Mouse (Mus musculus) olfactory bulb, adult 2 months (tissue): ENCODE measurements at regions not wholly inside any gene's neighbourhood (a gene's known extent, or its start where the extent isn't known, plus 50 kb on each side); places are given as distances from the start of the nearest gene placed in this dataset.

ENCODE experiments used
- H3K27ac ChIP-seq: fragments of 200-500 bp; 2 replicates; pipeline ENCODE4 v1.5.1; 2012; ENCODE audit warnings: low read depth, low read length; ENCODE audit not compliant: insufficient read depth
- H3K4me1 ChIP-seq: fragments of 200-500 bp; 2 replicates; pipeline ENCODE4 v1.6.1; 2012; ENCODE audit warnings: low read length; ENCODE audit not compliant: control insufficient read depth, insufficient read depth
- H3K4me3 ChIP-seq: fragments of 200-500 bp; 2 replicates; pipeline ENCODE4 v1.5.1; 2012; ENCODE audit warnings: mild to moderate bottlenecking, low read depth, low read length, moderate library complexity; ENCODE audit not compliant: insufficient read depth
- CTCF ChIP-seq: fragments of 200-500 bp; IDR thresholded peaks from 2 replicates; pipeline ENCODE4 v1.5.1; 2012; ENCODE audit warnings: low read depth, mild to moderate bottlenecking, low read length, moderate library complexity; ENCODE audit not compliant: insufficient read depth
- POLR2A ChIP-seq: fragments of 200-500 bp; IDR thresholded peaks from 2 replicates; pipeline ENCODE4 v1.6.1; 2012; ENCODE audit warnings: mild to moderate bottlenecking, low read depth, low read length, moderate library complexity; ENCODE audit not compliant: insufficient read depth
- WGBS: fragments of 180-500 bp; shearing (Covaris S2); methylation state at CpG from one replicate; pipeline ENCODE4 v1.1.7; 2018; 5-methylcytosine and 5-hydroxymethylcytosine counted together

DNA sequence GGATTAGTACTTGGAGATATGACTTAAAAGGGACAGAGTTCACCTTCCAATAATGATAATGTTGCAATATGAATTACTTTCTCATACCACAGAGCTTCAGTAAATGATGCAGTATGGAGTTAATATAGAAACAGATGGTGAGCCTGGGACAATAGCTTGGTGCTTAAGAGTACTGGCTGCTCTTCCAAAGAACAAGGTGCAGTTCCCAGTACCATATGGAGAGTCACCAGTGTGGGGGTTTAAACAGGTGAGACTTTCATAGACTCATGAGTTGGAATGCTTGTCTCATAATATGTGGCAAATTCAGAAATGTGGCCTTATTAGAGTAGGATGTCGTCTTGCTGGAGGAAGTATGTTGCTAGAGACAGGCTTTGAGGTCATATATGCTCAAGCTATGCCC lies 715.8 kb upstream of the Arpp21 start:
- TF ChIP-seq CTCF (no peak), POLR2A (no peak)
- 78% methylated on average over 1 of the region's 1 CpGs for WGBS
- Histone ChIP-seq H3K4me3 (no peak overlapping the region), H3K4me1 (no peaks in the 10 kb centered on the region), H3K27ac (no peak overlapping the region)

DNA sequence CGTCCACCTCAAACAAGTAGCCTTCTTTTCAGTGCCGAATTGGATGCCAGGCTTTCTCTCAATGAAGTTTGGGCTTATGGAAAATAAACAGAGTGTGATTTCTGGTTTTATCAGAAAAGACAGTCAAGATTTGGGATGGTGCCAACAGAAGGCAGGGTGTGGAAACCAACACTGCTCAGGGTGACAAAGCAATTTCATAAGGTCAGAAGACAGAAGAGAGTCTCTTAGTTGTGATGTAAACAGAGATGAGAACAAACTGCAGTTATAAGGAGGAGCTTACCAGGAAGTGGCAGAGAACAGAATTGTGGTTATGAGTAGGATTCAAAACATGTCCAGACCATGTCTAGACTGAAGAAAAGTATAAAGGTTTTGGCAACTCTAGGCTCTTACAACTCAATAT lies 714.3 kb upstream of the Arpp21 start:
- 83% methylated on average over 2 of the region's 2 CpGs for WGBS
- Histone ChIP-seq H3K4me1 (no peaks in the 10 kb centered on the region), H3K27ac (no peak overlapping the region), H3K4me3 (no peak overlapping the region)
- no peak for TF ChIP-seq CTCF
- TF ChIP-seq POLR2A, result no peak

DNA sequence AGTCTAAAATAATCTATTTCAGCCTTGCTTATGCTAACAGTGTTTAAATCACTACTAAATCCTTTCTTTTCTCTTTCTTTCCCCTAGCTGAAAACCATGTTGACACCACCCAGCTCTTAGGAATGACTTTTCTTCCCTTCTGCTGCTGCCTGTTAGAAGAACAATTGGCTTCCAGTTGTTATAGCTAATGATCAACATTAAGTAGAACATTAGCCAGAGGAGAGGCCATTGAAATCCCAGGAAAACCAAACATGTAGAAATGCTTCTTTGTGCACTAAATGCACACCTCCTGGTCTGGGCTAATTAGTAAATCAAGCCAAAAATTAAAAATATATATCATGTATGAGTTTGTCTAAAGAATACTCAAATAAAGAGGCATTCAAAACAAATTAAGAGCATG lies 703.0 kb upstream of the Arpp21 start:
- TF ChIP-seq CTCF, result no peak
- no peak for TF ChIP-seq POLR2A
- no peak overlapping the region for H3K4me3 ChIP-seq
- H3K27ac ChIP-seq, result no peak overlapping the region
- no peaks in the 10 kb centered on the region for H3K4me1 ChIP-seq

- no peak overlapping the region for H3K4me3 ChIP-seq
- H3K4me1 ChIP-seq, result no peaks in the 10 kb centered on the region
- TF ChIP-seq CTCF, result no peak
- TF ChIP-seq POLR2A, result no peak
- H3K27ac ChIP-seq, result no peak overlapping the region
- WGBS, result 74% methylated on average over 6 of the region's 6 CpGs
These were observed 673.8 kb upstream of the Arpp21 start for GRCm38 (mm10) chr9:112909311-112910101.

DNA sequence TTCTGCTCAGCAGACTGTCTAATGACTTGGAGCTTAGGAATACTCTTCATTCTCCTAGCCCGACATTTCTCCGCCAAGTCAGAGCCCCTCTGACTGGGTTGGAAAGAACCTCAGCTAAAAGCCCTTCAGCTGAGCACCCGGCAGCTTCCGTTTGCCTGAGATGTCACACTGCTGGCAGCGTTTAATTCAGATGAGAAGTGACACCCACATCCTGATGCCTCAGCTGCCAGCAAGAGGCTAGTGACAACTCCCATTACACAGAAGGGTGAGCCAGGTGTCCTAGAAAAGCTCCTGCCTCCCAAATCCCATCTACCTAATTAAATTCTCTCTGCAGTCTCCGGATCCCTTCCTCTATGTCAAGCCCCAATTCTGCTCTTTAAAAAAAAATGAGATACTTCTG lies 670.2 kb upstream of the Arpp21 start:
- Histone ChIP-seq H3K27ac (no peak overlapping the region), H3K4me1 (no peaks in the 10 kb centered on the region), H3K4me3 (no peak overlapping the region)
- 61% methylated on average over 6 of the region's 6 CpGs for WGBS
- no peak for TF ChIP-seq CTCF
- no peak for TF ChIP-seq POLR2A

GRCm38 (mm10) chr9:112864921-112865320 lies 629.2 kb upstream of the Arpp21 start:
- TF ChIP-seq POLR2A, result no peak
- no peak for TF ChIP-seq CTCF

GRCm38 (mm10) chr9:112861136-112861535 lies 625.4 kb upstream of the Arpp21 start:
- no peak overlapping the region for H3K4me3 ChIP-seq
- 21% methylated on average over 8 of the region's 8 CpGs for WGBS
- TF ChIP-seq CTCF, result no peak
- TF ChIP-seq POLR2A, result no peak
- peaks cover 5% of the 10 kb centered on the region for H3K4me1 ChIP-seq
- peak overlapping the region; percentile 90 for H3K27ac ChIP-seq

More at GRCm38 (mm10) chr9:112864921-112865320, 629.2 kb upstream of the Arpp21 start:
- 33% methylated on average over 1 of the region's 1 CpGs for WGBS
- H3K27ac ChIP-seq, result no peak overlapping the region
- H3K4me1 ChIP-seq, result peaks cover 5% of the 10 kb centered on the region
- no peak overlapping the region for H3K4me3 ChIP-seq

DNA sequence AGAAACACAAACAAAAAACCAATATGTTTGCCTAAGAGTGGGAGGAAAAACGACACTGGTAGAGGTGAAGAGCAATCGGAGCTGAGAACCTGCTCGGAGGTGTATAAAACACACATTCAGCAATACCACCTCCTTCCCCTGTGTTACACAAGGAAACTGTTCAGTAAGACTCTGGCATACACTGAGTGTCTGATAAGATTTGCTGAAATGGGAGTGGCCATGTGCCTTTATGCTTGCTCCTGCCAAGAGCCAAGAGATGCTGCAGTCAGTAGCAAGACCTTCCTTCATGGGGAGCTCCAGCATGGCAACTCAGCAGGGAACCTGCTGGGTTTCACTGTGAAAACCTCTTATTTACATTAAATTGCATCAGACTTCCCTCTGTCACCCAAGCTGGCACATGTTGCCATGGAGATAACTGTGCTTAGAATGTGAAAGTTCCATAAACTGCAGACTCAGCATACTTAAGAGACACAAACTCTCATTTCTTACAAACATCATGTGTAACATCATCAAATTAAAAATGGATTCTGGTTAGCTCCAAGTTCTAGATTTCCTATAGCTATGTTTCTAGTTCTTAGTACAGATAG lies 624.7 kb upstream of the Arpp21 start:
- Histone ChIP-seq H3K4me1 (peaks cover 5% of the 10 kb centered on the region), H3K27ac (peak overlapping the region; percentile 64), H3K4me3 (no peak overlapping the region)
- TF ChIP-seq POLR2A, result no peak
- TF ChIP-seq CTCF, result no peak
- 69% methylated on average over 3 of the region's 3 CpGs for WGBS

- no peak for TF ChIP-seq POLR2A
- TF ChIP-seq CTCF, result no peak
- Histone ChIP-seq H3K4me3 (no peak overlapping the region), H3K4me1 (no peaks in the 10 kb centered on the region), H3K27ac (no peak overlapping the region)
- 68% methylated on average over 6 of the region's 6 CpGs for WGBS
These were observed 605.7 kb upstream of the Arpp21 start for GRCm38 (mm10) chr9:112841473-112841872.
